25 mouse cellular contexts compared by ENCODE assay signal in the genomic region with DNA sequence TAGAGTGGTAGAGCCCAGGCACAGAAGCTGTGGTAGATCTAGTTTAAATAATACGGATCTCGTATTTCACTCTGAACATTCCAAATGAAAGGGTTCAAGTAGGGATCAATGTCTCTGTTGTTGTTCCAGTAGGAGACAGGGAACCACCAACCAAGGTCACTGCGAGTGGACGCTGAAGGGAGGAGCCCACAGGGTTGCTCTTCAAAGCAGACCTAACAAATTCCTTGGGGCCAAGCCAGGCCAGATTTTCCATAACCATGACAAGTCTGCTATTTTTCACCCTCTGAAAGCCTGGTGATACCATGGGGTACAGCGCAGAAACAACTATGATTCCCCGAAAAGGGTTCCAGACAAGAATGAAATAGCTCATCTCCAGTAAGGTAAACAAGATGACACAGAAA.
DNase-seq lines count a peak whose midpoint lies in the region; ATAC-seq and TF ChIP-seq lines count a peak whose summit lies in the region.
"Had no signal": no experiment of that assay in that cellular context is flagged by ENCODE, and none has a peak within 500 bp of the region (broad histone marks: within the 10 kb centered on the region; RNA-seq: fewer than 3 reads in every experiment).

No protein-coding gene starts in this region.

- H3K4me3 ChIP-seq in gastrocnemius, adult 2 months: no peak overlapping the region
- no peak overlapping the region for H3K4me3 ChIP-seq in limb, embryonic 14.5 days (replicated peaks; ENCODE audit: low read length)
- no peak overlapping the region for H3K4me3 ChIP-seq in limb, embryonic 10.5 days
- no peak overlapping the region for H3K4me3 ChIP-seq in embryonic facial prominence, embryonic 14.5 days (ENCODE audit: low read depth, low read length)
- no peak overlapping the region for H3K4me3 ChIP-seq in intestine, embryonic 15.5 days (replicated peaks)
- H3K4me3 ChIP-seq: hindbrain, embryonic 13.5 days; limb, embryonic 13.5 days; liver, embryonic 13.5 days; megakaryocyte, embryonic 14.5 days; neural tube, embryonic 12.5 days; stomach, embryonic 15.5 days had no signal

- H3K9me3 ChIP-seq in limb, embryonic 14.5 days (ENCODE audit: control insufficient read depth, low read length): no peaks in the 10 kb centered on the region
- H3K9me3 ChIP-seq in limb, embryonic 10.5 days (replicated peaks): no peaks in the 10 kb centered on the region
- no peaks in the 10 kb centered on the region for H3K9me3 ChIP-seq in embryonic facial prominence, embryonic 14.5 days (ENCODE audit: control insufficient read depth, low read length)
- H3K9me3 ChIP-seq in intestine, embryonic 15.5 days: no peaks in the 10 kb centered on the region
- H3K9me3 ChIP-seq: hindbrain, embryonic 13.5 days; limb, embryonic 13.5 days; liver, embryonic 13.5 days; neural tube, embryonic 12.5 days; stomach, embryonic 15.5 days had no signal

- ATAC-seq in limb, embryonic 14.5 days (ENCODE audit: low FRiP score, low read depth): peak; percentile 4; the same call in 1 of the 2 replicates
- peak; percentile 45; the same call in 1 of the 2 replicates for ATAC-seq in embryonic facial prominence, embryonic 14.5 days (ENCODE audit: low read depth)
- ATAC-seq in intestine, embryonic 15.5 days: no peak
- ATAC-seq: forebrain, postnatal 0 days; Patski had no signal

- peak overlapping the region; percentile 54 for H3K27ac ChIP-seq in gastrocnemius, adult 2 months
- no peak overlapping the region for H3K27ac ChIP-seq in limb, embryonic 14.5 days (replicated peaks; ENCODE audit: low read depth, low read length)
- no peak overlapping the region for H3K27ac ChIP-seq in limb, embryonic 10.5 days
- no peak overlapping the region for H3K27ac ChIP-seq in embryonic facial prominence, embryonic 14.5 days (replicated peaks; ENCODE audit: low read depth, low read length)
- no peak overlapping the region for H3K27ac ChIP-seq in intestine, embryonic 15.5 days
- H3K27ac ChIP-seq: hindbrain, embryonic 13.5 days; limb, embryonic 13.5 days; liver, embryonic 13.5 days; neural tube, embryonic 12.5 days; stomach, embryonic 15.5 days had no signal

- TF ChIP-seq POLR2A in limb, embryonic 14.5 days (IDR thresholded peaks at IDR 0.05; ENCODE audit: borderline replicate concordance, extremely low read depth, insufficient read depth, insufficient read length): no peak

- no peak overlapping the region for H3K4me2 ChIP-seq in limb, embryonic 14.5 days (replicated peaks; ENCODE audit: low read depth, low read length, severe bottlenecking)
- no peak overlapping the region for H3K4me2 ChIP-seq in embryonic facial prominence, embryonic 14.5 days (ENCODE audit: low read depth, low read length)
- H3K4me2 ChIP-seq in intestine, embryonic 15.5 days (replicated peaks): no peak overlapping the region
- H3K4me2 ChIP-seq: hindbrain, embryonic 13.5 days; limb, embryonic 13.5 days; liver, embryonic 13.5 days; neural tube, embryonic 12.5 days; stomach, embryonic 15.5 days had no signal

- TF ChIP-seq CTCF in gastrocnemius, adult 2 months (IDR thresholded peaks at IDR 0.05): no peak

- DNase-seq in gastrocnemius, adult 2 months: peak; percentile 60
- DNase-seq in gastrocnemius, postnatal 10 days: no peak
- DNase-seq in limb, embryonic 14.5 days (ENCODE audit: low spot score): peak; percentile 16
- DNase-seq in limb, embryonic 10.5 days (ENCODE audit: low spot score): no peak
- DNase-seq in adrenal gland, adult 8-10 months: peak; percentile 78
- DNase-seq in embryonic facial prominence, embryonic 14.5 days (ENCODE audit: low spot score): peak; percentile 72
- DNase-seq in cerebellum, adult 9-10 months: no peak
- DNase-seq: cerebellum, adult 11 months; cerebellum, postnatal 14 days; forebrain, postnatal 0 days; heart, adult 18-20 months; kidney, adult 18-20 months; kidney, postnatal 4 days; liver, embryonic 13.5 days; lung, adult 2 months; midbrain, embryonic 14.5 days; thymus, adult 18-20 months; thymus, postnatal 36 days had no signal

- no peaks in the 10 kb centered on the region for H3K27me3 ChIP-seq in limb, embryonic 14.5 days (ENCODE audit: control insufficient read depth, insufficient read depth, low read length)
- no peaks in the 10 kb centered on the region for H3K27me3 ChIP-seq in limb, embryonic 10.5 days (ENCODE audit: low read depth, poor library complexity, severe bottlenecking)
- H3K27me3 ChIP-seq in embryonic facial prominence, embryonic 14.5 days (replicated peaks; ENCODE audit: control insufficient read depth, insufficient read depth, low read length): no peaks in the 10 kb centered on the region
- no peaks in the 10 kb centered on the region for H3K27me3 ChIP-seq in intestine, embryonic 15.5 days (replicated peaks)
- H3K27me3 ChIP-seq: hindbrain, embryonic 13.5 days; limb, embryonic 13.5 days; liver, embryonic 13.5 days; megakaryocyte, embryonic 14.5 days; neural tube, embryonic 12.5 days; stomach, embryonic 15.5 days had no signal

- 88% methylated on average over 6 of the region's 6 CpGs for WGBS in limb, embryonic 14.5 days
- WGBS in limb, embryonic 10.5 days: 87% methylated on average over 6 of the region's 6 CpGs
- WGBS in embryonic facial prominence, embryonic 14.5 days: 54% methylated on average over 6 of the region's 6 CpGs
- WGBS in intestine, embryonic 15.5 days: 55% methylated on average over 6 of the region's 6 CpGs

- H3K9ac ChIP-seq in limb, embryonic 14.5 days (ENCODE audit: low read depth, low read length, severe bottlenecking): no peak overlapping the region
- no peak overlapping the region for H3K9ac ChIP-seq in embryonic facial prominence, embryonic 14.5 days (ENCODE audit: low read depth, low read length)
- H3K9ac ChIP-seq in intestine, embryonic 15.5 days: no peak overlapping the region
- H3K9ac ChIP-seq: forebrain, postnatal 0 days; hindbrain, embryonic 13.5 days; limb, embryonic 13.5 days; liver, embryonic 13.5 days; neural tube, embryonic 12.5 days; stomach, embryonic 15.5 days had no signal

- intact Hi-C loops in gastrocnemius, adult 2 months (cut with DNase I): no loop called here

- no peaks in the 10 kb centered on the region for H3K4me1 ChIP-seq in limb, embryonic 14.5 days (ENCODE audit: control insufficient read depth, insufficient read depth, low read length)
- H3K4me1 ChIP-seq in limb, embryonic 10.5 days: peaks cover 6% of the 10 kb centered on the region
- peaks cover 12% of the 10 kb centered on the region; the same call in 1 of the 2 replicates for H3K4me1 ChIP-seq in embryonic facial prominence, embryonic 14.5 days (ENCODE audit: control insufficient read depth, insufficient read depth, low read length)
- H3K4me1 ChIP-seq in intestine, embryonic 15.5 days (replicated peaks): 0 out of 2 replicates have a peak, but pooled peaks cover 2% of the 10 kb centered on the region
- H3K4me1 ChIP-seq: liver, embryonic 13.5 days; megakaryocyte, embryonic 14.5 days; neural tube, embryonic 12.5 days had no signal

- H3K36me3 ChIP-seq in limb, embryonic 14.5 days (ENCODE audit: control insufficient read depth, insufficient read depth, low read length): no peaks in the 10 kb centered on the region
- H3K36me3 ChIP-seq in limb, embryonic 10.5 days: no peaks in the 10 kb centered on the region
- H3K36me3 ChIP-seq in embryonic facial prominence, embryonic 14.5 days (ENCODE audit: control insufficient read depth, insufficient read depth, low read length): no peaks in the 10 kb centered on the region
- no peaks in the 10 kb centered on the region for H3K36me3 ChIP-seq in intestine, embryonic 15.5 days
- H3K36me3 ChIP-seq: hindbrain, embryonic 13.5 days; limb, embryonic 13.5 days; liver, embryonic 13.5 days; neural tube, embryonic 12.5 days; stomach, embryonic 15.5 days had no signal

Comparison
In these comparisons a context has a peak if more than half of its experiments do, and no peak if none do; other contexts are left out.
1. DNase-seq: peak in gastrocnemius, adult 2 months (single experiment), limb, embryonic 14.5 days (single experiment), adrenal gland, adult 8-10 months (single experiment) and embryonic facial prominence, embryonic 14.5 days (single experiment); none in gastrocnemius, postnatal 10 days (single experiment), limb, embryonic 10.5 days (single experiment) and cerebellum, adult 9-10 months (single experiment).